Mouse (Mus musculus) Patski (cell line): ENCODE measurements around the gene Ttll8. TPM values are rescaled to one million over a fixed set of nuclear protein-coding genes. Genes with fewer than 3 reads are reported as not detected.

Experiments
- ATAC-seq: fragments of 100-300 bp; one replicate; pipeline ENCODE4 v1.8.0; 2021
- CTCF ChIA-PET: fragments of 350-600 bp; sonication (Branson Sonifier 250); formaldehyde crosslinking; loops from one replicate; lab custom pipeline; 2022; ENCODE audit warnings: inconsistent platforms; lab: Charles Lee
- POLR2A ChIA-PET: fragments of 350-600 bp; sonication (Branson Sonifier 250); formaldehyde crosslinking; loops from one replicate; lab custom pipeline; 2022; ENCODE audit warnings: antibody characterized with exemption, inconsistent platforms; lab: Charles Lee
- DNase-seq: peaks from one replicate; pipeline ENCODE4 v3.0.0-alpha.2; 2011; ENCODE audit warnings: low read depth, low spot score
- H3K27me3 ChIP-seq: fragments of 371-371 bp; one replicate; pipeline ENCODE4 v1.5.1; 2021
- CTCF ChIP-seq: fragments of 100-300 bp; IDR thresholded peaks from one replicate; pipeline ENCODE4 v1.5.1; 2021
- in situ Hi-C: fragments of 300-500 bp; cut with MboI; formaldehyde crosslinking; loops from 3 replicates; pipeline ENCODE4 v1.11.1; 2018; ENCODE audit warnings: low pct_unique_long_range_greater_than_20kb, mixed read lengths
- polyA plus RNA-seq: library from polyadenylated mRNA; unstranded; gene quantifications from one replicate; pipeline ENCODE4 v1.2.3, GENCODE M21; 2021

Ttll8 gene
- polyA plus RNA-seq, 1 experiment from 2014 or later = 0.03 TPM

DNA sequence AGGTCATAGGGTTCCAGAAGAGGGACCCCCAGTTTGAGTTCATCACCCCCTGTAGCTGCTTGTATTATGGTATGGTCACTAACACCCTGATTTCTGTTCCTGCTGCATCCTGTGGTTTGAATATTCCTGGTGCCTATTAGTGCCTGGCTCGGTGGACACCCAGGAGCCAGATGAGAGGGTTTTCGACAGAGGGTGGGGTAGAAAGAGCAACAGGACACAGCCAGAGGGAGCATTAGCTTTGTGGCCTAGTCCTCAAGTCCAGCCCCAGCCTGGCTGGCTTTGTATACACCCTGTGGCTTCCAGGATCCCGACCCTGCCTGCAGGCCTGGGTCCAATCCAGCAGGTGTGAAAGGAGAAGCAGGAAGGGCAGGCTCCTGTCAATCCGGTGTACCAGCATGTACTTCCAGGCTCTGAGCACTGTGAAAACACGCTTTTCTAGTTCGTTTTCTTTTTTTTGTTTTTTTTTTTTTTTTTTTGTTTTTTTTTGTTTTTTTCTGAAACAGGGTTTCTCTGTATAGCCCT is 98.3 kb downstream of the Ttll8 start:
- TF ChIP-seq CTCF = no peak

DNA sequence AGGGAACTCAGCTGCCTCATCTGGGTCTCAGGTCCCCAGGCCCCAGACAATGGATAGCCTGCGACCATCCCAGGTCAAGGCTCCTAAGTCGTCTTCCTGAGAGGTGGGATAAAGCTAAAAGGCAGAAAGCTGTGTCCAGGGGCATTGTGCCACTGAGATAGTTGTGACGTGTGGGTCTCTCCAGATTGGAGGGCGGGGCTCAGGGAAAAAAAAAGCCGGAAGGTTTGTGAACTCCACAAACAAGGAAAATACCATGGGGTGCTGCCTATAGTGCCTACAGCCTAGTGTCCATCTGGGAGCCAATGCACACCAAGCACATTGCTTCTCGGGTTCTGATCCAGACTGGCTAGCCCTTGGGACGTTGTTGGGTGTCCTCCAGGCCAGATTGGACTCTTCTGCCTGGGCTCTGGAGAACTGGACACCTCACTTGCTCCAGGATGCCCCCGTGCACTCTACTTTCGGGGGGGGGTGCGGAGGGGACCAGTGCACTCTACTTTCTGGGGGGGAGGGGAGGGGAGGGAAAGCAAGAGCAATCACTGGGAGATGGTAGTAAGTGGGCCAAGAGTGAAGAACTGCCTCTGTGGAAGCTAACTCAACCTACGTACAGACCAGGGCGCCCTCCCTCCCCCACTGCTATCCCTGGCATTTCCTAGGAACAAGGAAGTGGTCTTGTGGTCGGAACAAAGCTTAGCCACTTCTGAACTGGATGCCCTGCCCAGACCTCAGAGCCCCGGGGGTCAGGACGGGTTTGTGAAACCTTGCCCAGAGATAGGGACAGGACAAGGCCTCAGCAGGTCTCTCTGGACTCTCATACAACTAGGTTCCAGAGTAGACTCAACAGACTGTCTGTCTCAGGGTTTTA is 99.0 kb downstream of the Ttll8 start:
- in situ Hi-C loops = no loop called here
- no peaks in the 10 kb centered on the region for H3K27me3 ChIP-seq
- CTCF ChIA-PET = interaction anchor here (1.1 to 1.5 kb wide), 4 partner anchors 24 to 67 kb away, joined by 3 to 5 read pairs (median 3); no protein-coding TSS in a partner anchor
- ATAC-seq (peak; percentile 6), DNase-seq (no peak)
- POLR2A ChIA-PET = interaction anchor here (0.6 to 3.9 kb wide), 8 partner anchors 8 to 25 kb away, joined by 3 to 29 read pairs (median 3); no protein-coding TSS in a partner anchor
- no peak for TF ChIP-seq CTCF

More for the DNA sequence above, 98.3 kb downstream of the Ttll8 start:
- in situ Hi-C loops = no loop called here
- CTCF ChIA-PET = interaction anchor here (1.1 to 1.5 kb wide), 4 partner anchors 18 to 66 kb away, joined by 3 to 5 read pairs (median 3); no protein-coding TSS in a partner anchor
- ATAC-seq (no peak), DNase-seq (no peak)
- POLR2A ChIA-PET = interaction anchor here (1.0 to 3.9 kb wide), 4 partner anchors 8 to 26 kb away, joined by 3 to 29 read pairs (median 4); no protein-coding TSS in a partner anchor
- H3K27me3 ChIP-seq = no peaks in the 10 kb centered on the region

- in situ Hi-C loops = no loop called here
- ATAC-seq = peak; percentile 65
- TF ChIP-seq CTCF = no peak
- POLR2A ChIA-PET = interaction anchor here (0.6 to 3.9 kb wide), 6 partner anchors 9 to 24 kb away, joined by 3 to 29 read pairs (median 6); no protein-coding TSS in a partner anchor
- H3K27me3 ChIP-seq = no peaks in the 10 kb centered on the region
- CTCF ChIA-PET = interaction anchor here (0.9 to 1.4 kb wide), 5 partner anchors 10 to 67 kb away, joined by 3 to 10 read pairs (median 3); no protein-coding TSS in a partner anchor
- no peak for DNase-seq
These were observed 99.9 kb downstream of the Ttll8 start for GRCm38 (mm10) chr15:88854119-88854968.

- DNase-seq (no peak), ATAC-seq (no peak)
- in situ Hi-C loops = no loop called here
- POLR2A ChIA-PET = interaction anchor here (3.3 to 3.9 kb wide), 2 partner anchors 14 to 23 kb away, joined by 20 to 29 read pairs; no protein-coding TSS in a partner anchor
- TF ChIP-seq CTCF = no peak
- CTCF ChIA-PET = interaction anchor here (0.8 to 1.9 kb wide), 4 partner anchors 14 to 68 kb away, joined by 3 to 10 read pairs (median 6); no protein-coding TSS in a partner anchor
- no peaks in the 10 kb centered on the region for H3K27me3 ChIP-seq
These were observed 101.1 kb downstream of the Ttll8 start for GRCm38 (mm10) chr15:88853106-88853505.

DNA sequence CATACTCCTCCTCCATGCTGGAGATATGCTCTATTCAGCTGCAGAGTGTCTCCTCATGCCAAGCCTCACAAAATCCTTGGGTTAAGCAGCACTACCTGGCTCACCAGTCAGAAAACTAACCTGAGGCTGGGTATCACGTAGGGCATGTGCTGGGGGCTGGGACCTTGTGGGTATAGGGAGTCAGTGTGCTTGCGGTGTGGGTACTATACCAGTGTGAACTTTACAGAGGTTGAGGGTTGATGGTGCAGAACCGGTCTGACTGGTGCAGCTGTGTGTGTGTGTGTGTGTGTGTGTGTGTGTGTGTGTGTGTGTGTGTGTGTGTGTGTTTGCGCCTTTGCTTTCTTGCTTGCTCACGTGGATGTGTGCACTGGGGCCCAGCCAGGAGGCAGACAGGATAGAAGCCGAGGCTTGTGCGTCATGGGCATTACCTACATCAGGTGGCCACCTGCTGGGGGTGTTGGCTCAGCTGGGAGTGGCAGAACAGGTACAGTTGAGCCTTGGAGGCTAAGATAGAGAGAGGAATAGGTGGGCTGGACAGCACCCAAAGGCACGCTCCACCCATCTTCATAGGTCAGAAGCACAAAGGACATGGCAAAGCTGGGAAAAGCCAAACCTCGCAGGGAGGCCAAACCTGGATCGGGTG is 102.6 kb downstream of the Ttll8 start:
- DNase-seq (no peak), ATAC-seq (no peak)
- ChIA-PET POLR2A (interaction anchor here (1.2 to 3.3 kb wide), 3 partner anchors 10 to 16 kb away, joined by 5 to 20 read pairs (median 11); partner anchors contain the start of gene Pim3), CTCF (interaction anchor here (1.2 to 1.8 kb wide), 4 partner anchors 10 to 21 kb away, joined by 3 to 5 read pairs (median 4); partner anchors contain the start of gene Pim3)
- TF ChIP-seq CTCF = no peak
- in situ Hi-C loops = no loop called here
- no peaks in the 10 kb centered on the region for H3K27me3 ChIP-seq

DNA sequence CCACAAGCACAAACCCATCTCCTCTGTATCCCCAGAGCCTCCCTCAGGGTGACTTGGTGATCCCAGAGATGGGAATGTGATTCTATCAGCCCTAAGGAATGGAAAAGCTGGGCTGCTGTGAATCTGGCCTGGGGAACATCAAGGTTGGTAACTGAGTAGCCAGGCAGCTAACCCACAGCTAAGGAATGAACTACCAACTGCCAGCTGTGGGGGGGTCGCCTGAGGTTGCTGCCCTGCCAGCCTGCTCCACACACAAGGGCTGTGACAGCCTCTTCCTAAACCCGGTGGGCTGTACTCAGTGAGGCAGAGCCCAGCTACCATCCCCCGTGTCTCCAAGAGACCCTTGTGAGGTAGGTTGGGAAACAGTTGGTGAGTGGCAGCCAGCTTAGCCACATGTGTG is 103.1 kb downstream of the Ttll8 start:
- ChIA-PET POLR2A (interaction anchor here (1.2 to 3.3 kb wide), 3 partner anchors 11 to 16 kb away, joined by 5 to 20 read pairs (median 11); partner anchors contain the start of gene Pim3), CTCF (interaction anchor here (1.2 to 1.8 kb wide), 4 partner anchors 11 to 20 kb away, joined by 3 to 5 read pairs (median 4); partner anchors contain the start of gene Pim3)
- TF ChIP-seq CTCF = no peak
- no peaks in the 10 kb centered on the region for H3K27me3 ChIP-seq
- in situ Hi-C loops = no loop called here
- DNase-seq (no peak), ATAC-seq (peak; percentile 27)

- in situ Hi-C loops = no loop called here
- ATAC-seq = no peak
- POLR2A ChIA-PET = interaction anchor here (1.0 kb wide), 1 partner anchor 15 kb away, joined by 3 read pairs; no protein-coding TSS in a partner anchor
These were observed 103.9 kb downstream of the Ttll8 start for GRCm38 (mm10) chr15:88850146-88850826.

DNA sequence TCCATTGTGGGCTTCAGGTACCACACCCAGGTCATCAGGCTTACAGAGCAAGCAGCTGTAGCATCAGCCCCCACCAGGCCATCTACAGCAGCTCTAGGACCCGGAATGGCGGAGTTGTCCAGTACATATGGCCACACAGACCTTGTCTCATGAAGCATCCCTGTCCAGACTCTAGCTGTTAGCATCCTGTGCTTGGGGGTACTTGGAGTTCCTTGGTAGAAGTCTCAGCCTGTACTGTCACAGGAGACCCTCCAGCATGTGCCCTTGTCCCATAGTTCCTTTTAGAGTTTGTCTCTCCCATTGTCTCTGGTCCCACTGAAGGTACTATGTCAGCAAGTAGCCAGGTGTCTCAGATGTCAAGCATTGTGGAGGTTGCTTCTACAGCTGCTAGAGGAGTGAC is 104.6 kb downstream of the Ttll8 start:
- no peak for ATAC-seq

More at GRCm38 (mm10) chr15:88850146-88850826, 103.9 kb downstream of the Ttll8 start:
- TF ChIP-seq CTCF = no peak
- no peak for DNase-seq
- no peaks in the 10 kb centered on the region for H3K27me3 ChIP-seq
- CTCF ChIA-PET = interaction anchor here (0.8 to 1.8 kb wide), 4 partner anchors 12 to 21 kb away, joined by 3 to 5 read pairs (median 4); partner anchors contain the start of gene Pim3

More for the DNA sequence above, 104.6 kb downstream of the Ttll8 start:
- TF ChIP-seq CTCF = no peak
- ChIA-PET CTCF (interaction anchor here (0.8 to 1.8 kb wide), 3 partner anchors 12 to 20 kb away, joined by 3 to 5 read pairs (median 4); partner anchors contain the start of gene Pim3), POLR2A (interaction anchor here (1.0 kb wide), 1 partner anchor 16 kb away, joined by 3 read pairs; no protein-coding TSS in a partner anchor)
- no peaks in the 10 kb centered on the region for H3K27me3 ChIP-seq
- in situ Hi-C loops = no loop called here
- no peak for DNase-seq
